Mouse (Mus musculus): ENCODE results near the gene Brpf3. TPM values are rescaled to one million over a fixed set of nuclear protein-coding genes. Genes with fewer than 3 reads are reported as not detected.

Gene Brpf3
- polyA plus RNA-seq, 1 experiment: 47.5 TPM

DNA sequence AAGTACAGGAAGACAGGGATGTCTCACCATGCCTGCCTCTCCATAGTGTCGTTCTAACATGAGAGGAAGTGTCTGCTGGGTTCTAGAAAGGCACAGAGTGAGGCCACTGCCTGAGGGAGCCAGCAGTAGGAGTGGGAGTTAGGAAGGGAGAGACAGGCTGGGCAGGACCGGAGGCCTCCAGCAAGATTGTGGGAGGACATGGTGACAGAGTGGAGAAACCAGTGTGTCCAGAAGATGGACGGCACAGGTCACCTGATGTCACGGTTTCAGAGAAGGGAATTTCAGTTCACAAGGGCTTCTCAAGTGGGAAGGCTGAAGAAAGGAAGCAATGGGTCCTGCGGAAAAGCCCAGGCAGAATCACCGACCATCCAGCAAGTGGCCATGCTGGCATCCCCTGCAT, 63.6 kb downstream of the Brpf3 start:
- TF ChIP-seq POLR2A (IDR thresholded peaks at IDR 0.05; ENCODE audit: borderline replicate concordance, extremely low read depth, insufficient read depth, insufficient read length, poor library complexity, severe bottlenecking): no peak
- TF ChIP-seq CTCF (IDR thresholded peaks at IDR 0.05; ENCODE audit: borderline replicate concordance, extremely low read depth, insufficient read depth, insufficient read length): no peak
- no peak for DNase-seq (ENCODE audit: low read depth)

DNA sequence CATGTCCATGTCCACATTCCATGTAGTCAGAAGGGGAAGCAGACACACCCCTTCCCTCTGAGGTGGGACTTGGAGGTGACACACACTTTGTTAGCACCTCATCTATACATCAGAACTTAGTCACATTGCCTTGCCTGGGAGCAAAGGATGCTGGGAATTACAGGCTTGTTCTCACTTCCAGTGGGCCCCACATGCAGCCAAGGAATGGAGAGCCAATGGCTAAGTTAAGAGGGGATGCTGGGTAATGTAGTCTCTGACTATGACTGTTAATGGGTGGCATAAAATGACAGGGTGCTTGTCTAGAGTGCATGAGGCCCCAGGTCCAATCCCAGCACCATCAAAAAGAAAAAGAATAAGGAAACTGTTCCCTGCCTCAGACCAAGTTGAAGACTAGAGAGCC, 66.0 kb downstream of the Brpf3 start:
- TF ChIP-seq CTCF (IDR thresholded peaks at IDR 0.05; ENCODE audit: borderline replicate concordance, extremely low read depth, insufficient read depth, insufficient read length) (no peak), POLR2A (IDR thresholded peaks at IDR 0.05; ENCODE audit: borderline replicate concordance, extremely low read depth, insufficient read depth, insufficient read length, poor library complexity, severe bottlenecking) (no peak)
- DNase-seq (ENCODE audit: low read depth): no peak

GRCm38 (mm10) chr17:28867381-28867780, 66.5 kb downstream of the Brpf3 start:
- no peak for TF ChIP-seq POLR2A (IDR thresholded peaks at IDR 0.05; ENCODE audit: borderline replicate concordance, extremely low read depth, insufficient read depth, insufficient read length, poor library complexity, severe bottlenecking)
- TF ChIP-seq CTCF (IDR thresholded peaks at IDR 0.05; ENCODE audit: borderline replicate concordance, extremely low read depth, insufficient read depth, insufficient read length): no peak
- DNase-seq (ENCODE audit: low read depth): no peak

- TF ChIP-seq CTCF (IDR thresholded peaks at IDR 0.05; ENCODE audit: borderline replicate concordance, extremely low read depth, insufficient read depth, insufficient read length): no peak
- TF ChIP-seq POLR2A (IDR thresholded peaks at IDR 0.05; ENCODE audit: borderline replicate concordance, extremely low read depth, insufficient read depth, insufficient read length, poor library complexity, severe bottlenecking): no peak
- peak; percentile 95 for DNase-seq (ENCODE audit: low read depth)
These were observed 68.7 kb downstream of the Brpf3 start for GRCm38 (mm10) chr17:28869412-28870110.

DNA sequence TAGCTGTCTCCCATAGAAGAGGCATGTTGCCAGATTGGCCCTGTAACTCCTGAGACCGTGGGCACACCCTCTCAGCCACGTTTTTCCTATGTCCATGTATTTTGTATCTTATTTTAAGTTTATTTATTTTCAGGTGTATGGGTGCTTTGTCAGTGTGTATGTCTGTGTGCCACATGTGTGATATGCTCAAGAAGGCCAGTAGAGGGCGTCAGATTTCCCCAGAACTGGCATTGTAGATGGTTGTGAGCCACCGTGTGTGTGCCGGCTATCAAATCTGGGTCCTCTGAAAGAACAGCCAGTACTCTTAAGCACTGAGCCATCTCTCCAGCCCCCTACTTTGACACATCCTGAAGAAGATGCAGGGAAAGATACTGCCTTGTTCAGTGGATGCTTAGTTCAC, 69.5 kb downstream of the Brpf3 start:
- 0 out of 2 replicates have a peak, but pooled peaks have one; percentile 12 for TF ChIP-seq CTCF (IDR thresholded peaks at IDR 0.05; ENCODE audit: borderline replicate concordance, extremely low read depth, insufficient read depth, insufficient read length)
- TF ChIP-seq POLR2A (IDR thresholded peaks at IDR 0.05; ENCODE audit: borderline replicate concordance, extremely low read depth, insufficient read depth, insufficient read length, poor library complexity, severe bottlenecking): no peak
- no peak for DNase-seq (ENCODE audit: low read depth)

DNA sequence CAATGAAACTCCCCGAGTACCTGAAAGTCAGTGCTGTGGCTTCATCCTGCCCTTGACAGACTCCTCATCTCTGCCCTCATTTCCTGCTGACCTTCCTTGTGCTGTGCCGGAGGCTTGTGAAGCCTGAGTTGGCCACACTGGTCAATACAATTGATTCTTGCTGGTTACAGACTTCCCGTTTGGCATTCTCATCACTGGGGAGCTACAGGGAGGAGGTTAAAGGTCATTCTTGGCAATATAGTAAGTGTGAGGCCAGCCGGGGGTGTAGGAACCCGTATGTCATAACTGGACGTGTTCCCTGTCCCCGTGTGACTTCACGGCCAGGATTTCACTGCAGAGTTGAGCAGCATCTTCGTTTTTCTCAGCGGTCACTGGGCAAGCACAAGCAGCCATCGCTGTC, 70.9 kb downstream of the Brpf3 start:
- no peak for TF ChIP-seq CTCF (IDR thresholded peaks at IDR 0.05; ENCODE audit: borderline replicate concordance, extremely low read depth, insufficient read depth, insufficient read length)
- DNase-seq (ENCODE audit: low read depth): no peak

DNA sequence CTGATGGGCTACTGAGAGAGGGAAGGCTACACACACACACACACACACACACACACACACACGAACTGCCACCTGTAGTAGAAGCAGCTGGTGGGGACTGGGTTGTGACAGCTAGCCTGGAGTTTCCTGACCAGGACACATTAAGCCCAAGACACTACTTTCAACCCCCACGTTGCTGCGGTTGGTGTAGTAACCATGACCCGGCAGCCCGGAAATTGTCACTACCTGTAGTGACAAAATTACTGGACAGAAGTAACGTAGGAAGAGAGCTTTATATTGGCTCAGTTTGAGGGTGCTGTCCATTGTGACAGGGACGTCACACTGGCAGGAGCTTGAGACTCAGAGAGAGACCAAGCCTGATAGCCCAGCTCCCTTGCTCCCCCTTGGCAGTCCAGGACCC, 71.4 kb downstream of the Brpf3 start:
- TF ChIP-seq CTCF (IDR thresholded peaks at IDR 0.05; ENCODE audit: borderline replicate concordance, extremely low read depth, insufficient read depth, insufficient read length) (no peak), POLR2A (IDR thresholded peaks at IDR 0.05; ENCODE audit: borderline replicate concordance, extremely low read depth, insufficient read depth, insufficient read length, poor library complexity, severe bottlenecking) (no peak)

DNA sequence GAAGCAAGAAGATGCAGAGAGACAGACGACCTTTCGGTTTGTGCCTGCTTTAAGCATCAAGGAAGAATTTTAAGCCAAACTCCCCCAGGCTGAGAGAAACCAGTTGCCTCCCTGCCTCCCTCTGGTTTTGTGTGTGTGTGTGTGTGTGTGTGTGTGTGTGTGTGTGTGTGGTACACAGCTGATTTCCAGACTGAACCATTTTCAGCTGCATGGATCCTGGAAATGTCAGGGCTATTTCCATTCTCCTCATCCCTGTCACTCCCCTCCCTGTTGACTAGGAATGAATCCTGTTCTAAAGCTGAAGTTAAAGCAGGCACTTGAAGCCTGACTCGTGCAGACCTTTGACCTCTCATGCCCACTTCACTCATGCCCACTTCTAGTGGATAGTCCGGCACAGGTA, 73.3 kb downstream of the Brpf3 start:
- no peak for DNase-seq (ENCODE audit: low read depth)
- no peak for TF ChIP-seq POLR2A (IDR thresholded peaks at IDR 0.05; ENCODE audit: borderline replicate concordance, extremely low read depth, insufficient read depth, insufficient read length, poor library complexity, severe bottlenecking)
- no peak for TF ChIP-seq CTCF (IDR thresholded peaks at IDR 0.05; ENCODE audit: borderline replicate concordance, extremely low read depth, insufficient read depth, insufficient read length)

More for the DNA sequence above, 71.4 kb downstream of the Brpf3 start:
- DNase-seq (ENCODE audit: low read depth): no peak

- TF ChIP-seq POLR2A (IDR thresholded peaks at IDR 0.05; ENCODE audit: borderline replicate concordance, extremely low read depth, insufficient read depth, insufficient read length, poor library complexity, severe bottlenecking): no peak
- no peak for TF ChIP-seq CTCF (IDR thresholded peaks at IDR 0.05; ENCODE audit: borderline replicate concordance, extremely low read depth, insufficient read depth, insufficient read length)
- DNase-seq (ENCODE audit: low read depth): no peak
These were observed 73.9 kb downstream of the Brpf3 start for GRCm38 (mm10) chr17:28874825-28875224.

GRCm38 (mm10) chr17:28875316-28875715, 74.4 kb downstream of the Brpf3 start:
- TF ChIP-seq CTCF (IDR thresholded peaks at IDR 0.05; ENCODE audit: borderline replicate concordance, extremely low read depth, insufficient read depth, insufficient read length) (no peak), POLR2A (IDR thresholded peaks at IDR 0.05; ENCODE audit: borderline replicate concordance, extremely low read depth, insufficient read depth, insufficient read length, poor library complexity, severe bottlenecking) (no peak)
- peak; percentile 71 for DNase-seq (ENCODE audit: low read depth)

GRCm38 (mm10) chr17:28876331-28876730, 75.4 kb downstream of the Brpf3 start:
- DNase-seq (ENCODE audit: low read depth): no peak
- TF ChIP-seq POLR2A (IDR thresholded peaks at IDR 0.05; ENCODE audit: borderline replicate concordance, extremely low read depth, insufficient read depth, insufficient read length, poor library complexity, severe bottlenecking): no peak
- TF ChIP-seq CTCF (IDR thresholded peaks at IDR 0.05; ENCODE audit: borderline replicate concordance, extremely low read depth, insufficient read depth, insufficient read length): no peak

DNA sequence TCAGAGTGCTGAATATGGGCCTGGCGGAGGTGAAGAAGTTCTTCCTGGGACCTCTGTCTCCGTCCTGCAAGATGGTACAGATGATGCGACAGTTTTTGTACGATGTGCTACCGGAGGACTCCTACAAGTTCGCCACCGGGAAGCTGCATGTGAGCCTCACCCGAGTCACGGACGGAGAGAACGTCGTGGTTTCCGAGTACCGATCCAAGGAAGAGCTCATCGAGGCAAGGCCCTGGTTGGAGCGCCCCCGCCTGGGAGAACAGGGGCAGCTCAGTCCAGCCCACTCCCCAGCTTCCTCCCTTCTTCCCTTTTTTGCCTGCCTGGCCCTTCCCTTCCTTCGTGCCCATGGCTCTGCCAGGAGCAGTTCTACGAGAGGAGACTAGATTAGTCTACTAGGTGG, 75.9 kb downstream of the Brpf3 start:
- DNase-seq (ENCODE audit: low read depth): peak; percentile 41
- TF ChIP-seq CTCF (IDR thresholded peaks at IDR 0.05; ENCODE audit: borderline replicate concordance, extremely low read depth, insufficient read depth, insufficient read length) (peak; percentile 67), POLR2A (IDR thresholded peaks at IDR 0.05; ENCODE audit: borderline replicate concordance, extremely low read depth, insufficient read depth, insufficient read length, poor library complexity, severe bottlenecking) (no peak)

Measured in brain, embryonic 14.5 days (tissue).